Mouse (Mus musculus) layer of hippocampus, postnatal 36 days (tissue): ENCODE results near the gene Slit1. TPM values are rescaled to one million over a fixed set of nuclear protein-coding genes. Genes with fewer than 3 reads are reported as not detected.

Source experiments
- DNase-seq, 2 experiments: peaks; one replicate each; pipeline ENCODE4 v3.0.0; 2022
- total RNA-seq, 2 experiments: library from RNA; stranded (reverse); gene quantifications; 2 replicates each; pipeline ENCODE4 v1.2.3; 2021

The Slit1 gene
- total RNA-seq, 2 experiments from 2014 or later: 212 to 242 TPM

DNA sequence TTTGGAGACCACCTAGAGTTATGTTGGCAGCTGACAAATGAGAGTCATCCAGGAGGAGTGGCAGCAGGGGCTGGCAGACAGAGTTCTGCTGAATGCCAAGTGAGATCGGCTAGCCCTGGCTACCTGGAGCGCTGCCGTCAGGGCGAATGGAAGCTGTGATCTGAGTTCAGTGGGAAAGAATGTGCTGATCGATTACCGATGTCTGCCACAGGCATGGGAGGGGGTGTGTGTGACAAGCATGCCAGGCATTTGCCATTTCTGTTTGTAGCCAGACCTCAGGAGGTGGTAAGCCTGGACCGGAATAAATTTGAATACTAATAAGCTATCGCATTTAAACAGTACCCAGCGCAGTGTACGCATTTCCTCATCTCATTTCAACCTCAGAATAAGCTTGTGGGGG lies 91.5 kb downstream of the Slit1 start:
- no peak for DNase-seq

DNA sequence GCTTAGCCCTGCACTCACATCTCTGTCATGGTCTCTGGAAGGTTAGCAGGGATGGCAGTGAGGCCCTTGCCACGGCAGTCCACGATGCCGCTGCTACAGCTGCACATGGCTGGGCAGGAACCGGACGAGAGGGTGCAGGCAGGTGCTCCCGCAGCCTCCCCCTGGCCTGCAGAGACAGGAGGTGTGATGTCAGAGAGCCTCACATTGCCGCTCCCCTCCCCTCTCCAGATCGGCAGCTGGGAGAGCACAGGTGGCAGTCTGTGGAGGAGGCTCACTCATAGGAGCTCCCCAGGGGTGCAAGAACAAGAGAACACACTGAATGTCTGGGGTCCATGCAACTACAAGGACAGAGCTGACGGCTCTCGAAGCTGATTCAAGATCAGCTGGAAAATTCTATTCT lies 94.1 kb downstream of the Slit1 start:
- DNase-seq: no peak

DNA sequence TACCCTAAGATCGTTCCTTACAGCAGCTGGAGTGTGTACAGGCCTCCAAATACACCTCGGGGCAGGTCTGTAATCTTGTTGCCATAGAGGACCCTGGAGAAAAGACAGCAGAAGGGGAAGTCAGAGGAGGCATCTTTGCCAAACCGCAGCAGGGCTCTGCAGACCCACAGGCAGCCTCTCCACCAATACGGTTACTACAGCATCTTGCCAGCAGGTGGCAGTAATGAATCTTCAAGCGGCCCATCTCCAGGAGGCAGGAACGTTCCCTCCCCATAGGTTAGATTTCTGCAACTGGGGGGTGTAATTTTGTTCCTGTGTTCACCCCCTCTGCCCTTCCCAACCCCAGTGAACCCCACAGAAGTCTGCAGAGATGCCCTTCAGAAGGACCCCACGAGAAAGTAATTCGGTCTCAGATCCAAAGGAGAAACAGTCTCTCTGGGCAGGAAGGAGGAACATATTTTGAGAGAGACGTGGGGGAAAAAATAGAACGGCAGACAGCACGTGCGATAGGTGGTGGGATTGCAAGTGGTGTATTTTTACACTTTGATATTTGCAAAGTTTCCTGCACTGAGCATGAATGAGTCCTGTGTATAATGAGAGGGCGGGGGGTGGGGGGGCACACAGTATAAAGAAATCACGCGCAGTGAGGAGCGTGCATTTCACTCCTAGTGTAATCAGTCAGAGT lies 96.4 kb downstream of the Slit1 start:
- peak; percentile 71 to 72 for DNase-seq

DNA sequence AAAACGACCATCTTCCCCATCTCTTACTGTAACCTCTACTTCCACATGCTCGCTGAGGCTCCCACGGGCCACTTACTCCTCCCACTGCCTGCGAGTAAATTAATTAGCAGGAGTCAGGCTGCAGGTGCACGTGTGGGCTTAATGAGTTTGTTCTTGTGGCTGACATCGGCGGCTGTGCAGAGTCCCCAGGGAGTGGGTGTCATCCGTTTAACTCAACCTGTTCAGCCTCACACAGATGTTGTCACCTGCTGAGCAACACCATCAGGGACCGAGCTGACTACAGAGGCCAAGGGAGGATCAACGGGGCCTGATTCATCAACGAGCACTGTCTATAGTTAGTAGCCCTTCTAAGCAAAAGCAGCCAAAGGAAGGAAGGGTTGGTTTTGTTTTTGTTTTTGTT lies 100.5 kb downstream of the Slit1 start:
- DNase-seq: no peak

DNA sequence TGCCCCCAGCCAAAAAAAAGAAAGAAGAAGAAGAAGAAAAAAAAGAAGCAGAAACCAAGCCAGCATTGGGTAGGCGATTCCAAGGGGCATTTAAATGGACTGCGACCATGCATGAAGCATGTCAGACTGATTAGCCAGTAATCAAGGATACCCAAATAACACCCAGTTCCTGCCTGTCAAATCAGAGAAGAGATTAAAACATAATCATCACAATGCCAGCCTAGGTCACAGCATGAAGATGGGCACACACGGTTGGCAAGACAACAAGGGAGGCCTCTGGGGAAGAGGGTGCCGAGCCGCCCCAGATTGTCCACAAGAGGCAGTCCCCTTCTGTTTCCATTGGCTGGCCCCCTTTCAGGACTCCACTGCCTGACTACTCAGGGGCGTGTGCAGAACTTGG lies 108.5 kb downstream of the Slit1 start:
- DNase-seq: no peak

DNA sequence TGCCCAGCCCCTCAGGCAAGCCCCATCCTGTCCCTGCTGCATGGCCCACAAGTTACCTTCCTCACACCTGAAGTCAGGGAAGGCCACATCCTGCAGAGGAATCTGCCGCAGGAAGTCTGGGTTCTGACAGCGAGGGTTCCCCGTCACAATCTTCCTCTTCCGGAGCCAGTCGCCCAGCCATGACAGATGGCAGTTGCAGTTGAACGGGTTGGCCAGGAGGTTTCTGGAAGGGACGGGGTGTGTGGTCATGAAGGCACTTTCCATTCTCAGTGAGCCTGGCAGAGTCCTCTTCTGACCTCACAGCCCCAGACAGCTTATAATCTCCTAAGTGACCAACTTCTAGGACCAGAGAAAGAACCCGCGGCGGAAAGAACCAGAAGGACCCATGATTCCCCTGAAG lies 109.4 kb downstream of the Slit1 start:
- no peak for DNase-seq

DNA sequence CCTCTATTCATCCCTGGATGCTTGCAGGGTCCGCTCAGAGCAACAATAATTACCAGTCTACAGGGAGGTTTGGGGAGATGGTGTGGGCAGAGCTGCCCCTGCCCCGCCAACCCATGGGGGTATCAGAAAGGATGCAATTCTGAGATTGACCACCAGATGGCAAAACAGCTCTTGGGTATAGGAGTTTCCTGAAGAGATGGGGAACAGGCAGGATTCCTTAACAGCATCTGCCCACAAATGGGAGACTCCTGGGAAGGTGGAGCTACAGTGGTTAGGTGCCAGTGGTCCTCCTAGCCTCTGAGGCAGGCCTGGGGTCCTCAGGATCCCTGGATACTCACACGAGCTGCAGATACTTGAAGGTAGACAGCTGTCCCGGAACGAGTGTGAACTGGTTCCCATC lies 113.9 kb downstream of the Slit1 start:
- no peak for DNase-seq

DNA sequence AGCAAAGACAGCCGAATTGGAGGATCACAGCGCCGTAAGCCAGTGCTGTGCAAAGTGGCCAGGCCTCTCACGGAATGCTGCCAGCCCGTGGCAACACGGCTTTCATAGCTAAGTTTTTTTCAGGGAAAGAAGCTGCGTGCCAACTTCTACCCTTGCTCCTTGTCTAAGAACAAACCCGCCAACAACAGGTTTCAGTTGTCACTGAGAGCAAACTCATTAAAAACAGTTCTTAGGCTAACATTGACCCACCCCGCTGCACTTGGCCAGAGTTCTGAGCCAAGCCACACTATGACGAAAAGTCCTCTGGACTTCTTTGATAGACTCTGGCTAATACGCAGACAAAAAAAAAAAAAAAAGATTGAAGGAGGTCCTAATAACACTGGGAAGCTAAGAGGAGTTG lies 114.5 kb downstream of the Slit1 start:
- DNase-seq: no peak

DNA sequence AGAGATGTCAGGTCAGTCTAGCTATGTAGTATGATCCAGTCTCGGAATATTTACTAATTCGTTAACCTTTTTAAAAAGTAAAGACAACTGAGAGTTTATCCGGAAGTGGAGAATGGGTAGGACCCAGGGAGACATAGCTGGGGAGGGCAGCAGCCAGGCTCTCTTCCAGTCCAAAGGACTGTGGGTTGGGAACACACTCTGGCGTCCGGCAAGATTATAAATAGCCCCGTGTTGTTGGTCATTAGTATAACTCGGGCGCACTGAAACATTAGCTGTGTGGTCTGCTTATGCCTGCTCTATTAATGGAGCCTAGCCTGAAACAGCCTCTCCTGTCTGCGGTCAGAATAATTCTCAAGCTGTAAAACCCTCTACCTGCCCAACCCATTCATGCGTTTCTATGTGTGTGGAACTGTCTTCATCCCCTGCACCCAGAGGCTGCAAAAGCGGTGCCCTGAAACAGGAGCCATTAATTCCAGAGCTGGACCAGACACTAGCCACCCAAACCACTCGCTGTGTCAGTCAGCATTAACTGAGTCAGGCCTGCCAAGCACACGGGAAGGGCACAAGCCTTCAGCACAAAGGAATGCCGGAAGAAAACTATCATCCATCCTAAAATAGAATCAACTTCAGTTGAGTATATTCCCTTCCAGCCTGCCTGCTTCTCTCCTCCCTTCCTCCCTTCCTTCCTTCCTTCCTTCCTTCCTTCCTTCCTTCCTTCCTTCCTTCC lies 122.9 kb downstream of the Slit1 start:
- DNase-seq: no peak

DNA sequence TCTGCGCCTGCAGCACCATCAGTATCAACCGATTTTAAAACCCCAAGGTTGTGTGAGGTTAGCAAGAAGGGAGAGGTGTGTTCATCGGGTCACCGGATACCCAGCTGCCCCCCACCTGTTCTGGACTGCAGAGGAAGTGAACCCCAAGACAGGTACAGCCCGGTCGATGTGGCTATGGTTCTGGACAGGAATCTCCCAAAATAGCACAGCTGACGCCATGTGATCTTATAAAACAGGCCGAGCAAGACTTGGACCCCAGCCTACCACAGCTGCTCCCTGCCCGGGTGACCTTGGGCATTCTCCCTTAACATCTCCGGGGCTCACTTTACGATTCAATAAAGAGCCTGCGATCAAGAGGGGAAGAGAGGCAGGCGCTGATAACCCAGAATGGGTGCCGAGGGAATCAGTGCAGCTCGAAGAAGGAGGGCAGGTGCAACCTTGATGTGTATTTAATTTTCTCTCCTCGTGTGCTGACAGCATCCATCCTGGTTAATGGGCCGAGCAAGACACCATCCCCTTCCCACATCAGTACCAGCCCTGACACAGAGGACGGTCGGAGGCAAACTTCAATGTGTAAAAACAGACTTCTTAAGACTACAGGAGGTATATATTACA lies 124.6 kb downstream of the Slit1 start:
- no peak for DNase-seq

DNA sequence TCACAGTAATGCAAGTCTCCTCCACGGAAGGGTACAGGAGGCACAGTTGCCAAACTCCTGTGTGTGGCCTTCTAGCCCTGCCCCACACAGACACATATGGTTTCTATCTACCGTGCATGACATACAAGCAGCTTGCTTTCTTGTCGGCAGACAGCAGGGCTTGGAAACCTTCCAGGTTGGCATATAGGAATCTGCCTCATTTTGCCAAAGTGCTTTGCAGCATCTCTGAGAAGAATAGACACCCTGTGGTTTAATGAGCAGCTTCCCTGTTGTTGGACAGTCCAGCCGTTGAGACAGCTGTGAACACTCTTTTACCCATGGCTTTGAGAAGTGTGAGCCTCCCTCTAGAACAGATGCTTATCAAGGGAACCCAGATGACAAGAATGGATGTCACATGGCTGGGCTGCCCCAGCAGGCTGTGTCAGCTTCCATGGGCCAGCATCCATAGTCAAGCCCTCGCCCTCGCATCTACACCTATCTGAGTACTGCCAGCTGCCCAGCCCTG lies 125.3 kb downstream of the Slit1 start:
- DNase-seq: no peak

DNA sequence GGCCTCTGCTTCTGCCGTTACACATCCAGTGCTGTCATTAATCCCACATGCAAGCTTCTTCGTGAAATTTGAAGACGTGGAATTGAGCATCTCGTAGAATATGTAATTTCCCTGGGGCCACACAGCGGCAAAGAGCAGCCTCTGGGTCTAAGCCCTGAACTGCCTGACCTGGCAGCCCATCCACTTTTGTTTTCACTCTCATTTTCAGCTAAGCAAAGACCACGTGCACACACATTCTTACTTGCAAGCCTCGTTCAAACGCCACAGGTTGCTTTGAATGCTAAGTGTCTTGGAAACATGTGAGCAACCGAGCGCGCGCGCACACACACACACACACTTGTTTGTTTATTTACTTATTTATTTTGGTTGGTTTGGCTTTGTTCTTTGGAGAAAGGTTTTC lies 126.4 kb downstream of the Slit1 start:
- DNase-seq: no peak

DNA sequence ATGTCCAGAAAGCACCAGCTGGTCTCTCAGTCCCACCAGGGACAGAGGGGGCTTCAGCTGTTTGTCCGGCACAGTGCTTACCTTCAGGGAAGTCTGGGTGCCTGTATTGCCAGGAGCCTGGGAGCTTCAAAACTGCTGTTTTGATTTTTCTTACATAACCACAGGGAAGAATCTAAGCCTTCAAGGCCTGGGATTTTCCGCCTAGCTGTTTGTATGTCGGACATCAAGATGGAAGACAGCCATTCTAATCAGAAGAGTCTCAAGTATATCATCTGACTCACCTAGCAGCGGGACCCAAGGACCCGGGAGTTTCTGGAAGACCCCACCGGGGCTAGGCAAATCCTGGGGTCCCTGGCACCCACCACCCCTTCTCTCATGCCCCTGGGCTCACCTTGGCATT lies 127.2 kb downstream of the Slit1 start:
- DNase-seq: no peak

DNA sequence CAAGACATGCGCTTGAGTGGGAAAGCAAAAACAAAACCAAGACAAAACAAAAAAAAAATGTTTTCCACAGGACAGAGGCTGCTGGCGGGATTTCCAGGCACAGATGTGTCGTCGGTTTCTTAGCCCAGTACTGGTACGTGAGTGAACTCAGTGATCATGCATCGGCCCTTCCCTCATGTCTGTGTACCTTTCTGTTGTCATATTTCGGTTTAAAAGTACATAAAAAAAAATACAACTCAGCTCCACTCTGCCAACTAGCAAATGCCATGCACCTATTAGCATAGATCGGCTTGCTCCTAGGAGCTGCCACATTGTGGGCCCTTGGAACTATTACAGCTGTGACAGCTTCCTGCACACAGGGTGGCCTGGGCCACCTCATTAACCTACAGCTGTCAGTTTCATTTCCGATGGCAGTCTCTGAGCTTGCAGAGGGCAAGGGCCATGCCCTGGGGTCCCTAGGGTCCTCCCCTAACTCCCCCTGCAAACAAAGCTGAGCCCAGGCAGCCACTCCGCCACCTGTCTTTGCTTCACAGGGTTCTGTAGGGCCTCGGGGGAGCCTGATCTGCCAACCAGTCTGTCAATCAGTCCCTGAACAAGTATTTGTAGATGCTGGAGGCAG lies 127.8 kb downstream of the Slit1 start:
- DNase-seq: no peak

DNA sequence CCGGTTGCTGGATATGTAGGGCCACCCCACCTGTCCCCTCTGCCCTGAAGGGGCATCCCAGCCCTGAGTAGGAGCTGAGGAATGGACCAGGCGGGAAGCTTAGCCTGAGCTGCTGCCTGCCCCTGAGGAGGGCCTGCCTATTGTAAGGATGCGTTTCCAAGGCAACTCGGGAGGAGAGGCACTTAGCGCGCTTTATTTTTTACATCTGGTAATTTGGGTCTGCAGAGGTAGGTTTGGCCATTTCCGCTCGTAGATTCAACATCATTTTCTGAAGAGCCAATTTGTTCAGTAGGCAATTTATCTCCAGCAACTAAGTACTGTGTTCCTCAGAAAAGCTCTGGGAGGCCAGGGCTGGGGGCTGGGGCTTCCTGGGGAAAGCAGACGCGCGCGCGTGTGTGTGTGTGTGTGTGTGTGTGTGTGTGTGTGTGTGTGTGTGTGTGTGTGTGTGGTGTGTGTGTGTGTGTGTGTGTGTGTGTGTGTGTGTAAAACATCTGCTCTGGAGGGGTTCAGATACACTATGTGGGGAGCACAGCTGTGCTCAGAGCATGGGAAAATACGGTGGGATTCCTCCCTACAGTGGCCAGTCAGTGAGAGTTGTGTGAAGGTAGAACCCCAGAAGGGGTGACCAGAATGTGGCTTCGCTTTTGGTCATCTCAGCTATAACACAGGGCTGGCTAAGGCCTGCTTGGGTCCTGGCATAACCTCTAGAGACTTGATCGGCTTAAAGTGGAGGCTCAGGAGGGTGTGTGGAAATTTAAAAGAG lies 130.0 kb downstream of the Slit1 start:
- no peak for DNase-seq

DNA sequence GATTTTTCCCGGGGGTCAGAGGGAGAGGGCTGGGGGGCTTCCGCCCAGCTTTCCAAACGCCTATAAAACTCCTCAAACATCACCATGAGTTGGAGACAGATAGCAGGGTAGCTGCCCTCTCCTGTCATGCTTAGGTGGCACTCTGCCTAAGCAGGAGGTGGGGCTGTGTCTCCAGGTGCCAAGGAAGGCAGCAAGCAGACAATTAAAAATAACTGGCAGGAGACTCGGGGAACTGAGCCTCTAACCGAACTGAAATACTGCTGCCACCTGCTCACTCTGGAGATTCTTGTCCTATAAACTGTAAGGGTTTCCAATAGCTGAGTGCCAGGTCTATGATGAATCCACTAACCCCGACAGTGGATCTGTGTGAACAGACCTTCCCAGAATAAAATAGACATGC lies 131.8 kb downstream of the Slit1 start:
- DNase-seq: no peak

DNA sequence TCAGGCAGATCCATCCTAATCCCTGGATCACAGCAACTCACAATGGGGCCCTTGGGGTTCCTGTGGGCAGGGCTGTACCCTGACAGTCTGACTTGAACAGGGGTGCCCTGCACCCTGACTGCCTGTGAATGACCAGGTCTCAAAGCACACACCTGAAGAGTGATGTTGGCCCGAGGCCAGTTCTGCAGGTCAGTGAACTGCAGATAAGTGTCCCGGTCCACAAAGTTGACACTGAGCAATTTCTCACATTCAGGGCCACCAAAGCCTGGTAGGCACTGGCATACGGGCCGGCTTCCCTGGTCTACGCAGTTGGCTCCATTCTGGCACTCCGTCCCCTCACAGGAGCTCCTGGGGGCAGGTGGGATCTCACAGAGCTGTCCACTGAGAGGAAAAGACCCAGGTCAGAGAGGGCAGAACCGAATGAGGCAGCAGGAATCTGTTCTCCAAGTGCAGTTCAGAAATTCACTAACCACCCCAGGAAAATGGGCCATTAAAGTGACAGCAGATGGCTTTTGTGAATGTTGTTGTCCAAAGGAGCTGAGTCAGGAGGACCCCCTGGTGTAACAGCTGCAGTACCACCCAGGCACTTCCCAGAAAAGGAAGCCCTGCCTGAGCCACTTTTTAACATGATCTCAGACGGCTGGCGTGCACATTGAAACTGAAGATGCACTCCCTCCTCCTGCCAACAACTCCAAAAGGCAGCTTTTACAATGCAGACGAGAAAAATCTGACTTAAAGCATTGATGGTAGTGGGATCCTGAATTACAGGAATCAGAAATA lies 137.1 kb downstream of the Slit1 start:
- peak in 1 of 2 experiments; percentile 52 for DNase-seq

DNA sequence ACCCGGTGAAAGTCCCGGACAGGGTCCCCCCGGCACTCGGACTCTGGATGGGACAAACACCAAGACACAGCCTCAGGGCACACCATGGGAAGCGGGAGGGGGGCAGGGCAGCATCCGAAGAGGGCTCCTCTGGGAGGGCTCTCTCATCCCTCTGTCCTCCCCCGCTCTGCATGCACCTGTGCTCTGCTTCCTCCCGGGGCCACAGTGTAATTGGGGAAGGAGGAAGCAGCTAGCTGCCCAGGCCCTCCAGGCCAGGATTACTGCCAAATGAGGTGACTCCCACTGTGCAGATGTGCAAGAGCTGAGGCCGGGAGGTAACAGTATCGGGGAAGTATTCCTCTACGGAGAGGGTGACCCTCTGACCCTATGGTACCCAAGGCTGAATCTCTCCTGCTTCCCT lies 142.8 kb downstream of the Slit1 start:
- no peak for DNase-seq

DNA sequence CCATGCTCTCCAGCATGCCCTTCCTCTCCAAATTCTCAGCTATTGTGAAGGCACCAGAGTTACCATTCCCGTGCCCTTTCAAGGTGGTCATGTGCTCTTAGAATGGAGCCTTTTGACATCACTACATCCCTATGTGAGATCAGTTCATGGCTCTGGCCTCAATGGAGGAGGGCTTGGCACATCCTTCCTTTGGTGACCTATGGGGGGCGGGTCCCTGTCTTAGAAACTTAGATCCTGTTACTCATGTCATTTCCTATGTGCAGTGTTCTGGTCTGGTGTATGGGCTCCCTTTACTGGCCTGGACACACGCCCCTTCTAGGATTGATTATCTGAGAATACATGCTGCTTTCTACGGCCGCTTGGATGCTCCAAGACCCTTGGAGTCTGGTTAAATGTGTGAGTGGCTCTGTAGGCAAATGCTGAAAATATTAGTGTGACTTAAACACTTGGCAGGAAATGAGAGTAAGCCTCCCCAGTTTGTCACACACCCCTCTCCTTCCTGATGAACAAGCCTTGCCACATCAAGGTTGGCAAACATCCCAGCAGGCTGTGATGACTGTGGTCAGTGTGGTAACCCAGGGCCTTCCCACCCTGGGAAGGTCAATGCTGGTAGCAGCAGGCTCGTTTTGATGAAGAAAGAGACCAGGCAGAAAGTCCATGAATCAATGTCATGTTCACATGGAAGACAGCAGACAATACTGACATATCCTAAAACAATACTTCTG lies 146.1 kb downstream of the Slit1 start:
- DNase-seq: no peak

DNA sequence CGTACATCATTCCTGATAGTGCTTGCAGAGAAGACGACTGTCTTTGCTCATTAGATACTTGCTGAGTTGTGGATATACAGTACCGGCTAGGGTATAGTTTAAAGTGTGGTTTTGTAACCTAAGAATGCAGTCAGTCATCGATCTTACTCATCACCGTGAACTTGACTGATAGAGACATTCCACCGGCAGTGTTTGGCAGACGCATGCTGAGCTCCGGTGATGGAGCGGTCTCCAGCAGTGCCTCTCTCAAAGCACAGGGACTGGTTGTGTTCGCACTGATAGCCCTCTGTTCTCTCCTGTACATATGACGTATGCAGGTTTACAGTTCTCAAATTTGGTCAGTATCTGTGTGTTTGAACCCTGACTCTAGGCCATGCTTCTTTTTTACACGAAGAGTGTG lies 151.7 kb downstream of the Slit1 start:
- no peak for DNase-seq

DNA sequence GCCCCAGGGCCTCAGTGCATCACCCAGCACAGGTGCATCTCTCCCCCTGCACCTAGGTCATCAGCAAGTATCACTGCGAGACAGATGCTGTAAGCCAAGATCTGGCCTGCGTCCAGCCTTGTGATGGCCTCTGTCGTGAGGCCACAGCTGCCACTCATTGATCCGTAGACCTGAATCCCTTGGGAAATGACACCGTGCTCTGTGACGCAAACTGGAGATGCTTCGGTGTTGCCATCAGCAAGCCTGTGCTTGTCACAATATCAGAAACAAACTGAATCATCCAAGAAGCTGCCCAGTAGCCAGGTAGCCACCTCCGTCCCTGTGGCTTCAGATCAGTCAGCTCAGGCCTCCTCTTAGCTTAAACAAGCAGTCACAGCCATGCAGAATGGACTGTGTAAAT lies 153.8 kb downstream of the Slit1 start:
- DNase-seq: no peak
